Mouse (Mus musculus): ENCODE data around the gene Ccdc65.

Gene Ccdc65

GRCm38 (mm10) chr15:98695726-98696125 is 12.3 kb upstream of the Ccdc65 start:
- peak; percentile 92 for DNase-seq

GRCm38 (mm10) chr15:98696216-98696615 is 11.8 kb upstream of the Ccdc65 start:
- no peak for DNase-seq

- peak; percentile 89 for DNase-seq
Measured at GRCm38 (mm10) chr15:98699190-98700105, 8.6 kb upstream of the Ccdc65 start.

GRCm38 (mm10) chr15:98704312-98704711 is 3.7 kb upstream of the Ccdc65 start:
- no peak for DNase-seq

- peak; percentile 61 for DNase-seq
Measured at GRCm38 (mm10) chr15:98710442-98710841, 2.4 kb downstream of the Ccdc65 start.

- DNase-seq = peak; percentile 71
Measured at GRCm38 (mm10) chr15:98714230-98714652, 6.2 kb downstream of the Ccdc65 start.

GRCm38 (mm10) chr15:98717301-98717700 is 9.3 kb downstream of the Ccdc65 start:
- DNase-seq = no peak

GRCm38 (mm10) chr15:98722191-98722590 is 14.2 kb downstream of the Ccdc65 start:
- DNase-seq = no peak

GRCm38 (mm10) chr15:98722854-98723253 is 14.8 kb downstream of the Ccdc65 start:
- DNase-seq = no peak

GRCm38 (mm10) chr15:98724441-98724840 is 16.4 kb downstream of the Ccdc65 start:
- no peak for DNase-seq

- peak; percentile 55 for DNase-seq
Measured at GRCm38 (mm10) chr15:98726079-98726478, 18.1 kb downstream of the Ccdc65 start.

- DNase-seq = no peak
Measured at GRCm38 (mm10) chr15:98726746-98727145, 18.7 kb downstream of the Ccdc65 start.

GRCm38 (mm10) chr15:98727443-98728321 is 19.7 kb downstream of the Ccdc65 start, which contains the start of gene Fkbp11:
Gene Fkbp11, minus strand, starts transcription at chr15:98728198.
- peak; percentile 81 for DNase-seq

GRCm38 (mm10) chr15:98728366-98728765 is 20.4 kb downstream of the Ccdc65 start:
- peak; percentile 61 for DNase-seq

GRCm38 (mm10) chr15:98729791-98730545 is 22.0 kb downstream of the Ccdc65 start:
- DNase-seq = peak; percentile 43

GRCm38 (mm10) chr15:98730790-98731189 is 22.8 kb downstream of the Ccdc65 start:
- DNase-seq = no peak

GRCm38 (mm10) chr15:98732006-98732531 is 24.1 kb downstream of the Ccdc65 start:
- DNase-seq = no peak

GRCm38 (mm10) chr15:98733370-98733769 is 25.4 kb downstream of the Ccdc65 start:
- no peak for DNase-seq

- DNase-seq = peak; percentile 57
Measured at GRCm38 (mm10) chr15:98733976-98734566, 26.1 kb downstream of the Ccdc65 start.

- DNase-seq = peak; percentile 21
Measured at GRCm38 (mm10) chr15:98736521-98736920, 28.5 kb downstream of the Ccdc65 start.

- peak; percentile 59 for DNase-seq
Measured at GRCm38 (mm10) chr15:98737881-98738280, 29.9 kb downstream of the Ccdc65 start.

GRCm38 (mm10) chr15:98738796-98739195 is 30.8 kb downstream of the Ccdc65 start:
- DNase-seq = no peak
